Mouse (Mus musculus) embryonic facial prominence, embryonic 12.5 days (tissue): ENCODE measurements around the gene Atp5s. TPM values are rescaled to one million over a fixed set of nuclear protein-coding genes. Genes with fewer than 3 reads are reported as not detected.
A peak's percentile ranks its signal among the peaks of the same experiment; 100 is the strongest.

Experiments used
- ATAC-seq: fragments of 200-750 bp; cut with Nextera tagmentation; 2 replicates; pipeline ENCODE4 v1.8.0; 2017; ENCODE audit not compliant: insufficient number of reproducible peaks, insufficient read depth, low FRiP score, low TSS enrichment
- H3K27ac ChIP-seq: fragments of 300-500 bp; sonication (generic); 2 replicates; pipeline ENCODE4 v1.5.1; 2016; ENCODE audit warnings: mild to moderate bottlenecking
- H3K27me3 ChIP-seq: fragments of 300-500 bp; sonication (generic); 2 replicates; pipeline ENCODE4 v1.6.1; 2016; ENCODE audit warnings: mild to moderate bottlenecking, moderate library complexity
- H3K36me3 ChIP-seq: fragments of 300-500 bp; sonication (generic); 2 replicates; pipeline ENCODE4 v1.6.1; 2016; ENCODE audit warnings: mild to moderate bottlenecking
- H3K4me1 ChIP-seq: fragments of 300-500 bp; sonication (generic); 2 replicates; pipeline ENCODE4 v1.6.1; 2016
- H3K4me2 ChIP-seq: fragments of 300-500 bp; sonication (generic); replicated peaks from 2 replicates; pipeline ENCODE4 v1.6.1; 2016; ENCODE audit warnings: mild to moderate bottlenecking, moderate library complexity
- H3K4me3 ChIP-seq: fragments of 300-500 bp; sonication (generic); 2 replicates; pipeline ENCODE4 v1.5.1; 2016; ENCODE audit warnings: mild to moderate bottlenecking
- H3K9ac ChIP-seq: fragments of 300-500 bp; sonication (generic); 2 replicates; pipeline ENCODE4 v1.6.1; 2016; ENCODE audit warnings: mild to moderate bottlenecking, moderate library complexity
- H3K9me3 ChIP-seq: fragments of 300-500 bp; sonication (generic); 2 replicates; pipeline ENCODE4 v1.6.1; 2016; ENCODE audit warnings: mild to moderate bottlenecking, moderate library complexity
- WGBS: fragments of 180-500 bp; shearing (Covaris S2); methylation state at CpG from one replicate; pipeline ENCODE4 v1.1.7; 2016; 5-methylcytosine and 5-hydroxymethylcytosine counted together
- polyA plus RNA-seq: library from polyadenylated mRNA; unstranded; fragments of >200 nt; fragmentation: Nextera tagmentation; extraction: Ambion mirVana; gene quantifications from 2 replicates; pipeline ENCODE4 v1.2.1, GENCODE M21; 2016

The Atp5s gene
- polyA plus RNA-seq, result 24.3 and 28.4 TPM in 2 replicates

GRCm38 (mm10) chr12:69724711-69725460 lies at the start of gene Atp5s, which contains the start of gene L2hgdh:
Atp5s (plus strand) TSS chr12:69724950.
L2hgdh (minus strand) TSS chr12:69724873.
- H3K36me3 ChIP-seq, result peaks cover 8% of the 10 kb centered on the region; the same call in 1 of the 2 replicates
- ATAC-seq, result peak; percentile 96
- under 1% methylated on average over 60 of the region's 60 CpGs for WGBS

GRCm38 (mm10) chr12:69676157-69676556 lies 48.6 kb upstream of the Atp5s start:
- H3K27me3 ChIP-seq, result no peaks in the 10 kb centered on the region
- H3K27ac ChIP-seq, result no peak overlapping the region
- no peaks in the 10 kb centered on the region for H3K9me3 ChIP-seq
- H3K4me2 ChIP-seq, result no peak overlapping the region
- H3K4me1 ChIP-seq, result peaks cover 18% of the 10 kb centered on the region
- 89% methylated on average over 4 of the region's 4 CpGs for WGBS
- H3K36me3 ChIP-seq, result no peaks in the 10 kb centered on the region
- ATAC-seq, result no peak
- H3K9ac ChIP-seq, result no peak overlapping the region
- H3K4me3 ChIP-seq, result no peak overlapping the region

More at GRCm38 (mm10) chr12:69724711-69725460, at the start of gene Atp5s, which contains the start of gene L2hgdh:
- H3K4me3 ChIP-seq, result peak within 1 kb of the TSS; percentile 60
- H3K9ac ChIP-seq, result peak within 1 kb of the TSS; percentile 77
- H3K27me3 ChIP-seq, result no peaks in the 10 kb centered on the region
- H3K27ac ChIP-seq, result peak within 1 kb of the TSS; percentile 85
- H3K4me2 ChIP-seq, result peak within 1 kb of the TSS; percentile 88
- peaks cover 15% of the 10 kb centered on the region; the same call in 1 of the 2 replicates for H3K4me1 ChIP-seq
- 0 out of 2 replicates have a peak, but pooled peaks cover under 1% of the 10 kb centered on the region for H3K9me3 ChIP-seq

GRCm38 (mm10) chr12:69680635-69681565 lies 43.9 kb upstream of the Atp5s start:
- H3K4me2 ChIP-seq, result peak overlapping the region; percentile 80
- peaks cover 10% of the 10 kb centered on the region for H3K4me1 ChIP-seq
- H3K4me3 ChIP-seq, result peak overlapping the region; percentile 95
- peak overlapping the region; percentile 96 for H3K9ac ChIP-seq
- H3K27me3 ChIP-seq, result no peaks in the 10 kb centered on the region
- ATAC-seq, result no peak
- peak overlapping the region; percentile 96 for H3K27ac ChIP-seq
- H3K9me3 ChIP-seq, result no peaks in the 10 kb centered on the region
- under 1% methylated on average over 55 of the region's 56 CpGs for WGBS
- H3K36me3 ChIP-seq, result no peaks in the 10 kb centered on the region

GRCm38 (mm10) chr12:69681566-69682061 lies 43.1 kb upstream of the Atp5s start, which contains the start of gene Sos2:
Sos2 (minus strand) TSS chr12:69681852.
- Histone ChIP-seq H3K4me3 (peak within 1 kb of the TSS; percentile 95), H3K4me1 (peaks cover 10% of the 10 kb centered on the region), H3K9ac (peak within 1 kb of the TSS; percentile 96), H3K4me2 (peak within 1 kb of the TSS; percentile 80), H3K9me3 (no peaks in the 10 kb centered on the region), H3K36me3 (no peaks in the 10 kb centered on the region), H3K27me3 (no peaks in the 10 kb centered on the region), H3K27ac (peak within 1 kb of the TSS; percentile 96)
- peak; percentile 62 for ATAC-seq
- WGBS, result under 1% methylated on average over 45 of the region's 85 CpGs

GRCm38 (mm10) chr12:69682065-69682787 lies 42.5 kb upstream of the Atp5s start:
- Histone ChIP-seq H3K4me1 (peaks cover 10% of the 10 kb centered on the region), H3K4me3 (peak overlapping the region; percentile 95), H3K27ac (peak overlapping the region; percentile 96), H3K9ac (peak overlapping the region; percentile 96), H3K4me2 (peak overlapping the region; percentile 80), H3K9me3 (no peaks in the 10 kb centered on the region), H3K27me3 (no peaks in the 10 kb centered on the region), H3K36me3 (no peaks in the 10 kb centered on the region)
- WGBS, result 2% methylated on average over 46 of the region's 54 CpGs
- ATAC-seq, result peak; percentile 87

- 46% methylated on average over 14 of the region's 14 CpGs for WGBS
- H3K4me2 ChIP-seq, result peak overlapping the region; percentile 80; the same call in 1 of the 2 replicates
- H3K27ac ChIP-seq, result no peak overlapping the region
Measured at GRCm38 (mm10) chr12:69682788-69683419, 41.8 kb upstream of the Atp5s start.

GRCm38 (mm10) chr12:69683537-69683936 lies 41.2 kb upstream of the Atp5s start:
- Histone ChIP-seq H3K36me3 (no peaks in the 10 kb centered on the region), H3K4me2 (no peak overlapping the region), H3K9ac (no peak overlapping the region), H3K27me3 (no peaks in the 10 kb centered on the region), H3K4me3 (no peak overlapping the region), H3K9me3 (no peaks in the 10 kb centered on the region), H3K27ac (no peak overlapping the region), H3K4me1 (peaks cover 10% of the 10 kb centered on the region)
- 62% methylated on average over 10 of the region's 10 CpGs for WGBS
- ATAC-seq, result no peak

More at GRCm38 (mm10) chr12:69682788-69683419, 41.8 kb upstream of the Atp5s start:
- Histone ChIP-seq H3K9ac (no peak overlapping the region), H3K9me3 (no peaks in the 10 kb centered on the region), H3K36me3 (no peaks in the 10 kb centered on the region), H3K4me3 (0 out of 2 replicates have a peak overlapping the region, but pooled peaks have one; percentile 10), H3K27me3 (no peaks in the 10 kb centered on the region), H3K4me1 (peaks cover 10% of the 10 kb centered on the region)
- no peak for ATAC-seq

- 75% methylated on average over 2 of the region's 2 CpGs for WGBS
- Histone ChIP-seq H3K27ac (no peak overlapping the region), H3K9ac (no peak overlapping the region), H3K27me3 (no peaks in the 10 kb centered on the region), H3K4me2 (no peak overlapping the region), H3K36me3 (0 out of 2 replicates have a peak, but pooled peaks cover 4% of the 10 kb centered on the region), H3K9me3 (no peaks in the 10 kb centered on the region), H3K4me3 (no peak overlapping the region), H3K4me1 (no peaks in the 10 kb centered on the region)
- peak; percentile 22; the same call in 1 of the 2 replicates for ATAC-seq
Measured at GRCm38 (mm10) chr12:69688368-69688767, 36.4 kb upstream of the Atp5s start.

- H3K4me3 ChIP-seq, result no peak overlapping the region
- H3K4me1 ChIP-seq, result no peaks in the 10 kb centered on the region
- H3K36me3 ChIP-seq, result 0 out of 2 replicates have a peak, but pooled peaks cover 4% of the 10 kb centered on the region
- H3K9me3 ChIP-seq, result no peaks in the 10 kb centered on the region
- no peak overlapping the region for H3K27ac ChIP-seq
- no peak overlapping the region for H3K9ac ChIP-seq
- no peak overlapping the region for H3K4me2 ChIP-seq
- no peaks in the 10 kb centered on the region for H3K27me3 ChIP-seq
- ATAC-seq, result no peak
Measured at GRCm38 (mm10) chr12:69689094-69689493, 35.7 kb upstream of the Atp5s start.

GRCm38 (mm10) chr12:69690714-69691113 lies 34.0 kb upstream of the Atp5s start:
- no peak overlapping the region for H3K9ac ChIP-seq
- no peaks in the 10 kb centered on the region for H3K9me3 ChIP-seq
- no peak overlapping the region for H3K4me3 ChIP-seq
- H3K36me3 ChIP-seq, result 0 out of 2 replicates have a peak, but pooled peaks cover 4% of the 10 kb centered on the region
- ATAC-seq, result no peak
- H3K27me3 ChIP-seq, result no peaks in the 10 kb centered on the region
- WGBS, result 87% methylated on average over 4 of the region's 4 CpGs
- H3K4me1 ChIP-seq, result no peaks in the 10 kb centered on the region
- H3K4me2 ChIP-seq, result no peak overlapping the region
- no peak overlapping the region for H3K27ac ChIP-seq
